In the genomic region with DNA sequence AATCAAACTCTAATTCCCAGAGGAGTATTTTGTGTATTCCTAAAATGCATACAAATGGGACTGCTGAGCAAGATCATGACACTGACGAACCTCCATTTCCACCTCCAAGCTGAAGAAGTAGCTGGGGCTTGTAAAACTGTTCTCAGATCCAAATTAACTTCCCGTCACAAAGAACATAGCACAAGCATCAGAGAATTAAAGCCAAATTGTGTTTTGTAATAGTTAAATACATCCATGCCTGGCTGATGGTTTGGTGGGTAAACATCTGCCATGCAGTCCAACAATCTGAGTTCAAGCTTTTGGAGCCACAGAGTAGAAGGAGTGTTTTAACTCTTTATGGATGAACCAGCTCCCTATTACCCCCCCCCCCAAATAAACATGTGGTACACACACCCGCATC, we compare ENCODE assay signal across 46 mouse cellular contexts. TPM values are rescaled to one million over a fixed set of nuclear protein-coding genes. Genes with fewer than 3 reads are reported as not detected.
"Had no signal": no experiment of that assay in that cellular context is flagged by ENCODE, and none has a peak within 500 bp of the region (broad histone marks: within the 10 kb centered on the region; RNA-seq: fewer than 3 reads in every experiment).

No protein-coding gene starts in this region.

- H3K36me3 ChIP-seq: heart, embryonic 10.5 days; heart, embryonic 12.5 days; heart, embryonic 13.5 days; heart, embryonic 15.5 days; hindbrain, embryonic 10.5 days; hindbrain, embryonic 12.5 days; hindbrain, embryonic 13.5 days; hindbrain, embryonic 15.5 days; intestine, embryonic 15.5 days; kidney, embryonic 15.5 days had no signal

- DNase-seq: heart, postnatal 10 days; heart, postnatal 14 days; heart, postnatal 36 days; heart, postnatal 4 days; kidney, adult 11 months; kidney, adult 18-20 months; kidney, postnatal 10 days; kidney, postnatal 14 days; kidney, postnatal 25 days; kidney, postnatal 4 days; layer of hippocampus, adult 9-11 months; layer of hippocampus, postnatal 36 days had no signal

- H3K4me1 ChIP-seq: heart, embryonic 10.5 days; heart, embryonic 12.5 days; heart, embryonic 13.5 days; heart, embryonic 15.5 days; hindbrain, embryonic 10.5 days; hindbrain, embryonic 12.5 days; hindbrain, embryonic 13.5 days; hindbrain, embryonic 15.5 days; intestine, embryonic 15.5 days; kidney, embryonic 15.5 days had no signal

- H3K27ac ChIP-seq: heart, embryonic 10.5 days; heart, embryonic 13.5 days; heart, embryonic 15.5 days; hindbrain, embryonic 10.5 days; hindbrain, embryonic 12.5 days; hindbrain, embryonic 13.5 days; hindbrain, embryonic 14.5 days; hindbrain, embryonic 15.5 days; hindbrain, postnatal 0 days; intestine, embryonic 15.5 days; kidney, embryonic 15.5 days; kidney, postnatal 0 days; layer of hippocampus, adult 2 months had no signal

- H3K4me3 ChIP-seq: heart, embryonic 10.5 days; heart, embryonic 12.5 days; heart, embryonic 13.5 days; heart, embryonic 15.5 days; hindbrain, embryonic 10.5 days; hindbrain, embryonic 12.5 days; hindbrain, embryonic 13.5 days; hindbrain, embryonic 15.5 days; intestine, embryonic 15.5 days; kidney, embryonic 15.5 days; layer of hippocampus, adult 2 months had no signal

- H3K4me2 ChIP-seq: heart, embryonic 11.5 days; heart, embryonic 12.5 days; heart, embryonic 13.5 days; heart, embryonic 15.5 days; hindbrain, embryonic 12.5 days; hindbrain, embryonic 13.5 days; hindbrain, embryonic 14.5 days; hindbrain, embryonic 15.5 days; intestine, embryonic 15.5 days; kidney, embryonic 15.5 days had no signal

- H3K27me3 ChIP-seq: heart, embryonic 12.5 days; heart, embryonic 13.5 days; heart, embryonic 15.5 days; hindbrain, embryonic 12.5 days; hindbrain, embryonic 13.5 days; hindbrain, embryonic 15.5 days; intestine, embryonic 15.5 days; kidney, embryonic 15.5 days had no signal

- H3K9me3 ChIP-seq: heart, embryonic 10.5 days; heart, embryonic 12.5 days; heart, embryonic 13.5 days; heart, embryonic 15.5 days; hindbrain, embryonic 10.5 days; hindbrain, embryonic 12.5 days; hindbrain, embryonic 13.5 days; hindbrain, embryonic 15.5 days; intestine, embryonic 15.5 days; kidney, embryonic 15.5 days had no signal

- H3K9ac ChIP-seq: heart, embryonic 12.5 days; heart, embryonic 13.5 days; heart, embryonic 15.5 days; hindbrain, embryonic 12.5 days; hindbrain, embryonic 13.5 days; hindbrain, embryonic 14.5 days; hindbrain, embryonic 15.5 days; intestine, embryonic 15.5 days; kidney, embryonic 15.5 days had no signal

- ATAC-seq: hindbrain, embryonic 16.5 days; hindbrain, postnatal 0 days; inflammation-experienced regulatory T-cells, adult 6 months; intestine, embryonic 15.5 days; intestine, embryonic 16.5 days; intestine, postnatal 0 days had no signal

RNA-seq across cellular contexts. Expression of a gene that starts 23.6 kb away (rescaled TPM):
- total RNA-seq: heart, postnatal 10 days; heart, postnatal 14 days; heart, postnatal 25 days; heart, postnatal 36 days; heart, postnatal 4 days; hematopoietic stem cell, adult 5-6 weeks; hindbrain, postnatal 0 days; layer of hippocampus, adult 18-20 months; layer of hippocampus, adult 2 months; layer of hippocampus, adult 8-10 months; layer of hippocampus, postnatal 10 days; layer of hippocampus, postnatal 14 days; layer of hippocampus, postnatal 25 days; layer of hippocampus, postnatal 36 days; left cerebral cortex, adult 18-20 months had no signal
- polyA plus RNA-seq: heart, embryonic 10.5 days; heart, embryonic 11.5 days; heart, embryonic 12.5 days; heart, embryonic 13.5 days; heart, embryonic 14.5 days; heart, embryonic 15.5 days; heart, embryonic 16.5 days; heart, postnatal 0 days; hindbrain, embryonic 10.5 days; hindbrain, embryonic 11.5 days; hindbrain, embryonic 12.5 days; hindbrain, embryonic 13.5 days; hindbrain, embryonic 14.5 days; hindbrain, embryonic 15.5 days; hindbrain, embryonic 16.5 days; hindbrain, postnatal 0 days; inflammation-experienced regulatory T-cells, adult 6 months; intestine, embryonic 14.5 days; intestine, embryonic 15.5 days; kidney, embryonic 14.5 days; kidney, embryonic 15.5 days; kidney, embryonic 16.5 days had no signal
